Mouse (Mus musculus): ENCODE results near the gene Ddx19a. TPM values are rescaled to one million over a fixed set of nuclear protein-coding genes. Genes with fewer than 3 reads are reported as not detected.
"Not testable (repeated sequence)": the region's sequence is repeated elsewhere in the genome, so short reads cannot be mapped to it uniquely, and the experiment has no call there.

The Ddx19a gene
- polyA plus RNA-seq, 1 experiment from 2014 or later = 35.0 TPM

DNA sequence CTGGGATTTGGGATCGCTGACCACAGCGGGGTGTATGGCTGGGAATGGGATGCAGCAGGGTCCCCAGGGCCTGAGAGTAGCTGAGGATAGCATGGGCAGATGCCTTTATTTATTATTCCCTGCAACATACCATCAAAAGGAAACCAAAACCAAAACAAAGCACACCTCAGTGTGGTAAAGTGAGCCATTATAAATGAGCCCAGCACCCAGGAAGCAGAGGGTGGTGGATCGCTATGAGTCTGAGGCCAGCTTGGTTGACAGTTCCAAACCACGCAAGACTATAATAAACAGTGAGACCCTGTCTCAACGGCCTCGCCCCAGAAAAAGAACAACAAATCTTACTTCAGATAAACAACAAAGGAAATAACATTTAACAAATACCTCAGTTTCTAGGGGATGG, 32.4 kb upstream of the Ddx19a start:
- Histone ChIP-seq H3K4me3 (ENCODE audit: low read depth, low read length) (peak overlapping the region; percentile 27; the same call in 1 of the 2 replicates), H3K4me1 (replicated peaks; ENCODE audit: control insufficient read depth, insufficient read depth, low read length) (peaks cover 1% of the 10 kb centered on the region), H3K9me3 (ENCODE audit: control insufficient read depth, low read length) (no peaks in the 10 kb centered on the region), H3K9ac (ENCODE audit: low read depth, low read length) (no peak overlapping the region), H3K36me3 (ENCODE audit: control insufficient read depth, insufficient read depth, low read length) (no peaks in the 10 kb centered on the region), H3K4me2 (peak overlapping the region; percentile 51), H3K27ac (ENCODE audit: low read depth, low read length) (no peak overlapping the region), H3K27me3 (replicated peaks; ENCODE audit: control insufficient read depth, insufficient read depth, low read length) (no peaks in the 10 kb centered on the region)
- no peak for DNase-seq (ENCODE audit: low spot score)
- no peak for ATAC-seq (replicated peaks; ENCODE audit: low FRiP score)
- 68% methylated on average over 6 of the region's 6 CpGs for WGBS

- DNase-seq (ENCODE audit: low spot score) (no peak), ATAC-seq (replicated peaks; ENCODE audit: low FRiP score) (no peak)
- H3K4me3 ChIP-seq (ENCODE audit: low read depth, low read length) = peak overlapping the region; percentile 27; the same call in 1 of the 2 replicates
- no peak overlapping the region for H3K9ac ChIP-seq (ENCODE audit: low read depth, low read length)
- H3K27me3 ChIP-seq (replicated peaks; ENCODE audit: control insufficient read depth, insufficient read depth, low read length) = no peaks in the 10 kb centered on the region
- no peaks in the 10 kb centered on the region for H3K9me3 ChIP-seq (ENCODE audit: control insufficient read depth, low read length)
- no peaks in the 10 kb centered on the region for H3K36me3 ChIP-seq (ENCODE audit: control insufficient read depth, insufficient read depth, low read length)
- no peaks in the 10 kb centered on the region for H3K4me1 ChIP-seq (replicated peaks; ENCODE audit: control insufficient read depth, insufficient read depth, low read length)
- WGBS = 32% methylated on average over 4 of the region's 4 CpGs
- peak overlapping the region; percentile 51 for H3K4me2 ChIP-seq
- H3K27ac ChIP-seq (ENCODE audit: low read depth, low read length) = no peak overlapping the region
Measured at GRCm38 (mm10) chr8:111029589-111029988, 32.0 kb upstream of the Ddx19a start.

GRCm38 (mm10) chr8:111027391-111027937, 29.9 kb upstream of the Ddx19a start:
- Histone ChIP-seq H3K27ac (ENCODE audit: low read depth, low read length) (peak overlapping the region; percentile 71), H3K4me2 (peak overlapping the region; percentile 68), H3K9ac (ENCODE audit: low read depth, low read length) (peak overlapping the region; percentile 78), H3K36me3 (ENCODE audit: control insufficient read depth, insufficient read depth, low read length) (no peaks in the 10 kb centered on the region), H3K27me3 (replicated peaks; ENCODE audit: control insufficient read depth, insufficient read depth, low read length) (no peaks in the 10 kb centered on the region), H3K4me3 (ENCODE audit: low read depth, low read length) (peak overlapping the region; percentile 80), H3K9me3 (ENCODE audit: control insufficient read depth, low read length) (no peaks in the 10 kb centered on the region), H3K4me1 (replicated peaks; ENCODE audit: control insufficient read depth, insufficient read depth, low read length) (no peaks in the 10 kb centered on the region)
- DNase-seq (ENCODE audit: low spot score) (peak; percentile 86), ATAC-seq (replicated peaks; ENCODE audit: low FRiP score) (peak; percentile 93)
- under 1% methylated on average over 31 of the region's 31 CpGs for WGBS

GRCm38 (mm10) chr8:111026609-111027008, 29.0 kb upstream of the Ddx19a start:
- not testable (repeated sequence) for H3K9ac ChIP-seq (ENCODE audit: low read depth, low read length); H3K36me3 ChIP-seq (ENCODE audit: control insufficient read depth, insufficient read depth, low read length); H3K4me2 ChIP-seq; DNase-seq (ENCODE audit: low spot score); H3K27me3 ChIP-seq (replicated peaks; ENCODE audit: control insufficient read depth, insufficient read depth, low read length); H3K4me1 ChIP-seq (replicated peaks; ENCODE audit: control insufficient read depth, insufficient read depth, low read length); H3K4me3 ChIP-seq (ENCODE audit: low read depth, low read length); ATAC-seq (replicated peaks; ENCODE audit: low FRiP score); H3K9me3 ChIP-seq (ENCODE audit: control insufficient read depth, low read length); H3K27ac ChIP-seq (ENCODE audit: low read depth, low read length)
- WGBS = 85% methylated on average over 1 of the region's 2 CpGs

GRCm38 (mm10) chr8:111010230-111010991, 12.8 kb upstream of the Ddx19a start:
- H3K27ac ChIP-seq (ENCODE audit: low read depth, low read length); H3K27me3 ChIP-seq (replicated peaks; ENCODE audit: control insufficient read depth, insufficient read depth, low read length); H3K4me2 ChIP-seq; H3K9me3 ChIP-seq (ENCODE audit: control insufficient read depth, low read length); ATAC-seq (replicated peaks; ENCODE audit: low FRiP score); H3K9ac ChIP-seq (ENCODE audit: low read depth, low read length); H3K4me1 ChIP-seq (replicated peaks; ENCODE audit: control insufficient read depth, insufficient read depth, low read length); H3K4me3 ChIP-seq (ENCODE audit: low read depth, low read length); DNase-seq (ENCODE audit: low spot score): not testable (repeated sequence)
- WGBS = 90% methylated on average over 9 of the region's 10 CpGs
- peaks cover 18% of the 10 kb centered on the region for H3K36me3 ChIP-seq (ENCODE audit: control insufficient read depth, insufficient read depth, low read length)

GRCm38 (mm10) chr8:110996641-110997430, 764 bp downstream of the Ddx19a start:
- 32% methylated on average over 16 of the region's 16 CpGs for WGBS
- peak overlapping the region; percentile 75 for H3K4me2 ChIP-seq
- ATAC-seq (replicated peaks; ENCODE audit: low FRiP score) = no peak

DNA sequence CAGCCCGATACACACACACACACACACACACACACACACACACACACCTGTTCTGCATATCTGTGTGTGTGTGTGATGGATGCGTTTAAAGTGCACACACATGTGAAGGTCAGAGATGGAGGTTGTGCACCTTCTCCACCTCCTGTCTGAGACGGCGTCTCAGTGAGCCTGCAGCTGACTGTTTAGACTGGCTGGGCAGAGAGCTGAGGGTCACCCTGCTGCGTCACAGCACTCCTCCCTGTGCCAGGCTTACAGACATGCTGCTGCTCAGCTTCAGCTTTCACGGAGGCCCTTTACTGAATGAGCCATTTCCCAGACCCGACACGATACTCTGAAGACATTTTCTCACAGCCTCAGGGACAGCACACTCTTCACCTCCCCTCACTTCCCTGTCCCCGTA, 7.6 kb downstream of the Ddx19a start:
- H3K9me3 ChIP-seq (ENCODE audit: control insufficient read depth, low read length) = no peaks in the 10 kb centered on the region
- no peak overlapping the region for H3K9ac ChIP-seq (ENCODE audit: low read depth, low read length)
- no peak for ATAC-seq (replicated peaks; ENCODE audit: low FRiP score)
- peaks cover 44% of the 10 kb centered on the region for H3K36me3 ChIP-seq (ENCODE audit: control insufficient read depth, insufficient read depth, low read length)
- peaks cover 16% of the 10 kb centered on the region for H3K4me1 ChIP-seq (replicated peaks; ENCODE audit: control insufficient read depth, insufficient read depth, low read length)
- no peak overlapping the region for H3K4me2 ChIP-seq
- 83% methylated on average over 9 of the region's 9 CpGs for WGBS
- no peaks in the 10 kb centered on the region for H3K27me3 ChIP-seq (replicated peaks; ENCODE audit: control insufficient read depth, insufficient read depth, low read length)
- peak overlapping the region; percentile 13; the same call in 1 of the 2 replicates for H3K27ac ChIP-seq (ENCODE audit: low read depth, low read length)
- no peak for DNase-seq (ENCODE audit: low spot score)
- H3K4me3 ChIP-seq (ENCODE audit: low read depth, low read length) = no peak overlapping the region

More at GRCm38 (mm10) chr8:110996641-110997430, 764 bp downstream of the Ddx19a start:
- Histone ChIP-seq H3K4me1 (replicated peaks; ENCODE audit: control insufficient read depth, insufficient read depth, low read length) (peaks cover 9% of the 10 kb centered on the region), H3K36me3 (ENCODE audit: control insufficient read depth, insufficient read depth, low read length) (peaks cover 8% of the 10 kb centered on the region; the same call in 1 of the 2 replicates), H3K27ac (ENCODE audit: low read depth, low read length) (peak overlapping the region; percentile 86), H3K9ac (ENCODE audit: low read depth, low read length) (peak overlapping the region; percentile 82), H3K9me3 (ENCODE audit: control insufficient read depth, low read length) (no peaks in the 10 kb centered on the region), H3K4me3 (ENCODE audit: low read depth, low read length) (peak overlapping the region; percentile 80), H3K27me3 (replicated peaks; ENCODE audit: control insufficient read depth, insufficient read depth, low read length) (no peaks in the 10 kb centered on the region)
- no peak for DNase-seq (ENCODE audit: low spot score)

- peak overlapping the region; percentile 23; the same call in 1 of the 2 replicates for H3K9ac ChIP-seq (ENCODE audit: low read depth, low read length)
- DNase-seq (ENCODE audit: low spot score) (peak; percentile 41), ATAC-seq (replicated peaks; ENCODE audit: low FRiP score) (peak; percentile 96)
- peak overlapping the region; percentile 45 for H3K4me2 ChIP-seq
- no peaks in the 10 kb centered on the region for H3K9me3 ChIP-seq (ENCODE audit: control insufficient read depth, low read length)
- 46% methylated on average over 8 of the region's 8 CpGs for WGBS
- H3K36me3 ChIP-seq (ENCODE audit: control insufficient read depth, insufficient read depth, low read length) = peaks cover 48% of the 10 kb centered on the region
- H3K27ac ChIP-seq (ENCODE audit: low read depth, low read length) = peak overlapping the region; percentile 75
- H3K4me3 ChIP-seq (ENCODE audit: low read depth, low read length) = peak overlapping the region; percentile 3; the same call in 1 of the 2 replicates
- peaks cover 16% of the 10 kb centered on the region for H3K4me1 ChIP-seq (replicated peaks; ENCODE audit: control insufficient read depth, insufficient read depth, low read length)
- H3K27me3 ChIP-seq (replicated peaks; ENCODE audit: control insufficient read depth, insufficient read depth, low read length) = no peaks in the 10 kb centered on the region
Measured at GRCm38 (mm10) chr8:110987805-110988744, 9.5 kb downstream of the Ddx19a start.
